Mouse (Mus musculus): ENCODE results near the gene Unc80. TPM values are rescaled to one million over a fixed set of nuclear protein-coding genes. Genes with fewer than 3 reads are reported as not detected.

Unc80 gene
- polyA plus RNA-seq, 1 experiment from 2014 or later: not detected

DNA sequence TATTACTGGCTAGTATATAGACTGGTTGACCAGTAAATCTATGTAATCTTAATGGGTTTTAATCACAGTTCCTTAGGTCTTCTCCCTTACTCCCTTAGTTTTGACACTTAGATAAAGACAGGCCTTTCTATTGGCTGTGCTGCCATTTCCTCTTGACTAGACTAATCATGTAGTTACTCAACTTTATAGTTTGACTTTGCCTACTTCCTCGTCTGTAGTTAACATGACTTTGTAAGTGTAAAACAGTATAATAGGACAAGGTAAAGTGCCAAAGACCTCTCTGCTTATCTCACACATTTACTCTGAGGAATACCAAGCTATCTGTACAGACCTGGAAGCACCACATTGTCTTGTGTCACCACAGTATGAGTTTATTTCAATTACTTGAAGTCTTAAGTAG lies 262.4 kb downstream of the Unc80 start:
- Histone ChIP-seq H3K4me1 (replicated peaks) (no peaks in the 10 kb centered on the region), H3K4me3 (replicated peaks) (no peak overlapping the region), H3K27ac (no peak overlapping the region), H3K9ac (no peak overlapping the region), H3K36me3 (peaks cover 13% of the 10 kb centered on the region; the same call in 1 of the 2 replicates), H3K4me2 (no peak overlapping the region), H3K9me3 (replicated peaks) (no peaks in the 10 kb centered on the region), H3K27me3 (no peaks in the 10 kb centered on the region)
- 55% methylated on average over 1 of the region's 1 CpGs for WGBS (ENCODE audit: insufficient replicate concordance)
- ATAC-seq (ENCODE audit: low read depth) (no peak), DNase-seq (no peak)

Other genes with a start within 250 kb of the Unc80 start
- 30.7 and 38.1 TPM in 2 replicates for gene Rpe, start 232.5 kb downstream of the Unc80 start, polyA plus RNA-seq (2015; fragmentation: Nextera tagmentation; extraction: Ambion mirVana)

Measured in liver, embryonic 13.5 days (tissue).